11 mouse cellular contexts compared by ENCODE assay signal in the genomic region with DNA sequence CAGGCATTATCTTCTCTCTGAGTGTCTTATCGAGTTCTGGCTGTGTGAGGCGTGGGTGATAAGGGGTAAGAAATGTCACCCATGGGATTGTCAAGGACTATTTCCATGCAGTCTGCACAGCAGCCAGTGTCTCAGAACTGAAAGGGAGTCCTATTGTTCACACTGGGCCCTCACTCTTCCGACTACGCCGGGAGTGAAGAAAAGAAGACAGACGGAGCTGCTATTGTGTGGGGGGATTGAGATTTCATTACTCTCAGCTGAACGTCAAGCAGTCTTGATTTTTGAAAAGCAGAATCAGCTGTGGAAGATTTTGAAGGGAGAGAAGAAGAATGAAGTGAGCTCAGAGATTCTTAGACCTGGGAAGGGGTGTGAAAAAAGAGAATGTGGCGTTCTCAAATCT.
DNase-seq lines count a peak whose midpoint lies in the region; ATAC-seq and TF ChIP-seq lines count a peak whose summit lies in the region.
"Had no signal": no experiment of that assay in that cellular context is flagged by ENCODE, and none has a peak within 500 bp of the region (broad histone marks: within the 10 kb centered on the region; RNA-seq: fewer than 3 reads in every experiment).

No protein-coding gene starts in this region.

- H3K36me3 ChIP-seq in heart, embryonic 16.5 days (ENCODE audit: control insufficient read depth, insufficient read depth): no peaks in the 10 kb centered on the region
- no peaks in the 10 kb centered on the region for H3K36me3 ChIP-seq in hindbrain, embryonic 11.5 days (ENCODE audit: control insufficient read depth, insufficient read depth, low read length)
- H3K36me3 ChIP-seq in midbrain, postnatal 0 days (ENCODE audit: insufficient read depth, low read length): no peaks in the 10 kb centered on the region
- H3K36me3 ChIP-seq: embryonic facial prominence, embryonic 12.5 days had no signal

- DNase-seq in heart, postnatal 14 days: no peak
- DNase-seq in embryo, embryonic 11 days: peak; percentile 45
- peak; percentile 46 for DNase-seq in hindbrain, embryonic 11.5 days (ENCODE audit: low spot score)
- DNase-seq in midbrain, postnatal 0 days (ENCODE audit: low spot score): peak; percentile 4
- DNase-seq in left cerebral cortex, adult 18-20 months (ENCODE audit: low spot score in 2 of 2): no peak
- no peak for DNase-seq in cerebellum, postnatal 25 days
- no peak for DNase-seq in cerebellum, adult 18-20 months

- TF ChIP-seq CTCF in midbrain, postnatal 0 days (IDR thresholded peaks at IDR 0.05): no peak

- no peaks in the 10 kb centered on the region for H3K27me3 ChIP-seq in heart, embryonic 16.5 days (ENCODE audit: control insufficient read depth, insufficient read depth, low read length)
- H3K27me3 ChIP-seq in hindbrain, embryonic 11.5 days (ENCODE audit: control insufficient read depth, insufficient read depth, low read length): no peaks in the 10 kb centered on the region
- no peaks in the 10 kb centered on the region for H3K27me3 ChIP-seq in midbrain, postnatal 0 days (ENCODE audit: insufficient read depth, low read length)
- H3K27me3 ChIP-seq: embryonic facial prominence, embryonic 12.5 days had no signal

- H3K4me1 ChIP-seq in heart, embryonic 16.5 days (ENCODE audit: control insufficient read depth, insufficient read depth, low read length): peaks cover 38% of the 10 kb centered on the region
- 0 out of 2 replicates have a peak, but pooled peaks cover 3% of the 10 kb centered on the region for H3K4me1 ChIP-seq in hindbrain, embryonic 11.5 days (replicated peaks; ENCODE audit: control insufficient read depth, insufficient read depth, low read length)
- no peaks in the 10 kb centered on the region; the same call in 1 of the 2 replicates for H3K4me1 ChIP-seq in midbrain, postnatal 0 days (ENCODE audit: insufficient read depth, low read length)

- H3K27ac ChIP-seq in heart, embryonic 16.5 days (ENCODE audit: low read length): peak overlapping the region; percentile 78
- peak overlapping the region; percentile 67 for H3K27ac ChIP-seq in hindbrain, embryonic 11.5 days (ENCODE audit: low read depth, low read length)
- H3K27ac ChIP-seq in midbrain, postnatal 0 days (ENCODE audit: low read depth, low read length): no peak overlapping the region
- H3K27ac ChIP-seq: embryonic facial prominence, embryonic 12.5 days; left cerebral cortex, adult 2 months; liver, embryonic 14.5 days had no signal

- no peaks in the 10 kb centered on the region for H3K9me3 ChIP-seq in heart, embryonic 16.5 days (replicated peaks; ENCODE audit: control insufficient read depth, low read length)
- no peaks in the 10 kb centered on the region for H3K9me3 ChIP-seq in hindbrain, embryonic 11.5 days (ENCODE audit: control insufficient read depth, low read length)
- H3K9me3 ChIP-seq in midbrain, postnatal 0 days (ENCODE audit: low read length): no peaks in the 10 kb centered on the region
- H3K9me3 ChIP-seq: embryonic facial prominence, embryonic 12.5 days had no signal

- H3K4me3 ChIP-seq in heart, embryonic 16.5 days (ENCODE audit: low read length): no peak overlapping the region
- no peak overlapping the region for H3K4me3 ChIP-seq in hindbrain, embryonic 11.5 days (ENCODE audit: low read depth, low read length)
- H3K4me3 ChIP-seq in midbrain, postnatal 0 days (ENCODE audit: low read depth, low read length): no peak overlapping the region
- H3K4me3 ChIP-seq: embryonic facial prominence, embryonic 12.5 days; left cerebral cortex, adult 2 months had no signal

- no peak overlapping the region for H3K9ac ChIP-seq in heart, embryonic 16.5 days (ENCODE audit: low read length)
- no peak overlapping the region for H3K9ac ChIP-seq in hindbrain, embryonic 11.5 days (ENCODE audit: low read depth, low read length)
- 0 out of 2 replicates have a peak overlapping the region, but pooled peaks have one; percentile 24 for H3K9ac ChIP-seq in midbrain, postnatal 0 days (replicated peaks; ENCODE audit: low read length, poor library complexity, severe bottlenecking)
- H3K9ac ChIP-seq: embryonic facial prominence, embryonic 12.5 days; liver, embryonic 14.5 days had no signal

- no peak for ATAC-seq in heart, embryonic 16.5 days (replicated peaks; ENCODE audit: extremely low read depth, insufficient read depth, low FRiP score)
- peak; percentile 80 for ATAC-seq in hindbrain, embryonic 11.5 days (ENCODE audit: low FRiP score)
- ATAC-seq in midbrain, postnatal 0 days (ENCODE audit: low FRiP score): no peak

- WGBS in heart, embryonic 16.5 days: 28% methylated on average over 8 of the region's 8 CpGs
- WGBS in hindbrain, embryonic 11.5 days: 37% methylated on average over 8 of the region's 8 CpGs
- WGBS in midbrain, postnatal 0 days: 20% methylated on average over 8 of the region's 8 CpGs

- intact Hi-C loops in heart, postnatal 14 days (cut with DNase I): loop anchor here (10.0 kb wide), 1 partner anchor 541 kb away; no protein-coding TSS in a partner anchor

- H3K4me2 ChIP-seq in heart, embryonic 16.5 days (ENCODE audit: low read depth, low read length): no peak overlapping the region
- H3K4me2 ChIP-seq in hindbrain, embryonic 11.5 days (replicated peaks; ENCODE audit: low read depth, low read length): no peak overlapping the region
- H3K4me2 ChIP-seq in midbrain, postnatal 0 days (ENCODE audit: low read depth, low read length, poor library complexity, severe bottlenecking): no peak overlapping the region
- H3K4me2 ChIP-seq: embryonic facial prominence, embryonic 12.5 days had no signal

Comparison
In these comparisons a context has a peak if more than half of its experiments do, and no peak if none do; other contexts are left out.
1. DNase-seq: peak in embryo, embryonic 11 days (single experiment), hindbrain, embryonic 11.5 days (single experiment) and midbrain, postnatal 0 days (single experiment); none in heart, postnatal 14 days (0 of 2), left cerebral cortex, adult 18-20 months (0 of 2), cerebellum, postnatal 25 days (0 of 2) and cerebellum, adult 18-20 months (0 of 2).